Mouse (Mus musculus): ENCODE results near the gene Galnt14.

DNA sequence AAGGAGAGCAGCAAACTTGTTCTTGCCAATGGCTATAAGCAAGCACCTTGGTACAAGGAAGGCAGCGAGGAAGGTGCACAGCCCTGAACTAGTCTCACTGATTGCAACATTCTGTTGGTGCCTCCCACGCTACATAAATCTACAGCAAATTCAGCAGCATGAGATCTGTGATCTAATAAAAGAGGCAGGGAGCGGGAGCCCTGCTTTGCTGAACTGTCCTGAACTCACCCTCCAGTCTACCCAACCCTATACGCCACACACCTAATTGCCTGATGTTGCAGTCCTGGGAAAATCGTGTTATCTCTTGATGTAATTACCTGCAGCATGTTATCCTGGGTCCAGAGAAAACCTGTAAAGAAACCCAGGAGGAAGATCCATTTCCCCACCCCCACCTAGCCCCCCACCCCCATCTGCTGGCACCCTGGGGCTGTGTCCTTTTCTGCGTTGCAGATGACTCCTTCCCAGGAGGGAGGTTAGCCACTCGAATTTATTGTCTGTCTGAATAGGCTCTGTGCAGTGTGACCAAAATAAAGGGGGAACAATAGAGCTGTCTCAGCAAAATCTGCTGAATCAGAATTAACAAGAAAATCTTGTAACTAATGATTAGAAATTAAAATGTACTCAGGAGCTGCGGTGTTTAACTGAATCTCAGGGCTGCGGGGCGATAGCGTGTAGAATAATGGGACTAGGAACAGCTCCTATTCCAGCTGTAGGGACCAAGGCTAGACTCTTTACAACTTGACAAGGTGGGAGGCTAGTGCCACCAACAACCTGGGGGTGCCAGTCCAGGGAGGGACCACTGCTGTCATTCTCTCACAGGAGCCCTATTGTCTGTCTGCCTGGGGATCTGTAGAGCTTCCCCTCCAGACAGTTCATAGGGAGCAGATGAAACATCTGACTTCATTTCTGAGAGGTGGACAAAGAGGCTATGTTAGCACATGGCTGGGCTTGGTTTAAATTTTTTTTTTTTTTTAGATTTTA lies 232.9 kb downstream of the Galnt14 start:
- TF ChIP-seq CTCF (IDR thresholded peaks at IDR 0.05; ENCODE audit: low read depth, low read length) (no peak), POLR2A (IDR thresholded peaks at IDR 0.05; ENCODE audit: insufficient read depth, low read length) (no peak), EP300 (IDR thresholded peaks at IDR 0.05; ENCODE audit: insufficient read depth, low read depth, low read length) (no peak)
